Mouse (Mus musculus): ENCODE data around the gene Lmcd1.

The Lmcd1 gene

DNA sequence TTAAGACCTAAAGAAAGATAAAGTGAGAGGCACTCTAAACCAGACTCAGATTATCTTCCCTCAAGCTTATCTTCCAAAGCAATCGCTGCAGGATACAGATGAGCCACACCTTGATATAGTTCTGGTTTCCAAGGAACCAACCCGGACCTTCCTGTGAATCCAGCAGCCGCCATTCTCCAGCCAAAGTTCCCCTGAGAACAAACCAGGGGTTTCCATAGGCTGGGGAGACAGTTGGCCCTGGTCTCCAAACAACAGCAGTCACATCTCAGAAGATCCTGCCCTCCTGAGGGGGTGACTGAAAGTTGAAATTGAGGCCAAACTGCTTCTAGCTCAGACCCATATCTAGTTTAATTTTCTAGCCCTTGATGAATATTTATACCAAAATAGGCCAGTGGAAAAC, 14.7 kb downstream of the Lmcd1 start:
- no peak for DNase-seq

DNA sequence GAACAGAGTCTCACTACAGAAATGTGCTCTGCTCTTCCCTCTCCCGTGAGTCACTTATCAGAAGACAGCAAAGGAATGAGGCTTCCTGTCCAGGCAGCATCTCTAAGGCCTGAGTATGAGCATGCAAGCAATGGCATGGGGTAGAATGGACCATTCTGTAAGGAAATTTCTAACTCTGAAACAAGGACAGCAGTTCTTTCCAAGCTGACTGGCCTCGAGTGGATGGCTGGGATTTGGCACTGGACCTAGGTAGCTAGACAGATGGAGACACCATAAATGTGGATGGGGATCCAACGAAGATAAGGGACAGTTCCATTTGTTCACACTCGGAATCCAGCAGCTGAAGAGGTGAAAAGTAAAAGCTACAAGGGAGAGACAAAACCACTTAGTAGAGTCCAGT, 17.6 kb downstream of the Lmcd1 start:
- DNase-seq = no peak

GRCm38 (mm10) chr6:112293320-112293719, 19.8 kb downstream of the Lmcd1 start:
- no peak for DNase-seq

GRCm38 (mm10) chr6:112295269-112295668, 21.7 kb downstream of the Lmcd1 start:
- no peak for DNase-seq

DNA sequence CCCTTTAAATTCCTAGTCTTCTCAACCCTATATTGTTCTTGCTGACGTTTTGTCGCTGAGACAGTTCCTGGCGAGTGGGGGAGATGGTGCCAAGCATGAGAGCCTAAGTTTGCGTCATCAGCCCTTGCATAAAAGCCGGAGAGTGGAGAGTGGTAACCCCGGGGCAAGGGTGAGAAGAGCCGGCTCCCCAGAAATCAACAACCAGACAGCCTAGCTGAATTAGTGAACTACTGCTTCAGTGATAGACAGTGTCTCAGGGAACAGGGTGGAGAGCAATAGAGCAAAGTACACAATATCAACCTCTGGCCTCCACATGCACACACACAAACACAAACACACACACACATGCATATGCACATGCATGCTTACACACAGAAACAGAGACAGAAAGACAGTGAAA, 26.6 kb downstream of the Lmcd1 start:
- no peak for DNase-seq

DNA sequence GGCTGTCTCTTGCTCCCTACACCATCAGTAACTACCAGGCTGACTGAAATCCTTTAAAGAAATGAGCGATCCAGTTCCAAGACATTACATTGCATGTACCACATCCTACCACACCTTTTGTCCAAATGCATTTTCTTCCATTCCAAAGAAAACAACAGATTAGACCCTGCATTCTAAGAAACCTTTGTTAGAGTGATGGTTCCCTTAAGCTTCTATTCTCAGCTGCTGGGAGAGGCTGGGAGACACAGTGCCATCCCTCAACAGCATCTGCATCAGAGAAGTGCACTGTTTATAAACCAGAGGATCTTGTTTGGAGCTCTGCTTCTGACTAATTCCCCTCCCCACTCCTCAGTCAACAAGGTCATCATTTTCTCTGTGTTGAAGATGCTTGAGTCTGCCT, 27.1 kb downstream of the Lmcd1 start:
- DNase-seq = no peak

- no peak for DNase-seq
Observed at GRCm38 (mm10) chr6:112302248-112302647, 28.7 kb downstream of the Lmcd1 start.

GRCm38 (mm10) chr6:112302814-112303383, 29.3 kb downstream of the Lmcd1 start:
- DNase-seq = no peak

DNA sequence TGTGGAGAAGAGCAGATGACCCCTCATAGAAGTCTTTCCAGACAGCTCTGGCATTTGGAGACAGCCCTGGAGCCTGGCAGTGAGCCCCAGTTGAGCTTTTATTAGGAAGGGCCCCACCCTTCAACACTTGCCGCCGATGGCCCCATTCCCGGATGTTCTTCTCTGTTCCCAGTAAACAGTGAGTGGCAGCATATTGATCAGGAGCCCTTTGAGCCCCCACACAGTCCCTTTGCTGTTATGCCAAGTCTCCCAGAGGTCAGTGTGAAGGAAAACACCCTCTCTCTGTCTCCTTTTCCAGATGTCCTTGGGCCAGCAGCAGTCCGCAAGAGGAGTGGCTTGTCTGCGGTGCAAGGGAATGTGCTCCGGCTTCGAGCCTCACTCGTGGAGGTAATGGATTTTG, 31.2 kb downstream of the Lmcd1 start:
- peak; percentile 15 for DNase-seq

DNA sequence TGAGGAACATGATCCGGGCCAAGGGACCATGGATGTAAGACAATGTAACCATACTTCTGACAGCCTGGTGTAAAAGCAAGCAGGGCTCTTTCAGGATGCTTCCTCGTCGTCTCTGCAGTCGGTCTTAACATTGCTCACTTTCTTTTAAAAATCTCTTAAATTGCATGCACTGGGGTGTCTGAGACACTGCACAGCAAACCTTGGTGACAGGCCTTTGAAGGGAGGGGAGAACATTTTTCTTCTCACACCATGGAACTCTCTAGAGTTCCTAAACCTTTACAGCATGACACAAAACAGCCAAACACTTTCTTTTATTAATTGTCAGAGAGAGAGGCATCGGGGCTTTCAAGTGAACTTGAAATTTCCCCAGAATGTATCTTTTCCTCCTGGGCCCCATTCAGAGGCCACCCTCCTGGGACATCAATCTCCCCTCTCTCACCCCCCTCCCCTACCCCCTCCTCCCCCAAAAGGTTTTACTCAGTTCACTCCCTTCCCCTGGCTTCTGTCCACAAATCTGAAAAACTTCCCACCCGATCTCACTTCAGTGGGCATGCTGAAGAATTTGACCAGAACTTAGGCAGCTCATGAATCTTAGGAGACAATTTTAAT, 35.9 kb downstream of the Lmcd1 start:
- DNase-seq = no peak

DNA sequence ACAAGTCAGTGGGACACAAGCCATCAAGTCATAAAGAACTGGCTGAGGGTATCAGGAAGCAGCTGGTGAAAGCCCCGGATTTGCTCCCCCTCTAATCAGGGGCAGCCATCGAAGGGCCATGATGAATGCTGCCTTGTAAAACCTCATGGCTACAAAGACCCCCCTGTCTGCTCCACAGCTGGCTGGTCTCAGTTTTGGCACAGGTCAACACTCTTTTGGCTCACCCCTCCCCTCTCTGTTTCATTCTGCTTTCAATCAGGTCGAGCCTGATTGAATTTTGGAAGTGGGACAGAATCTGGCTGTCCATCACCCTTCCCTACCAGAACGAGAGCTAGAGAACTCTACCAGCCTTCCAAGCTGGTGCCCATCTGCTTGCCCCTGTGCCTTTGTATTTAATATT, 37.8 kb downstream of the Lmcd1 start:
- DNase-seq = peak; percentile 10

- DNase-seq = no peak
Observed at GRCm38 (mm10) chr6:112319449-112319848, 45.9 kb downstream of the Lmcd1 start.

DNA sequence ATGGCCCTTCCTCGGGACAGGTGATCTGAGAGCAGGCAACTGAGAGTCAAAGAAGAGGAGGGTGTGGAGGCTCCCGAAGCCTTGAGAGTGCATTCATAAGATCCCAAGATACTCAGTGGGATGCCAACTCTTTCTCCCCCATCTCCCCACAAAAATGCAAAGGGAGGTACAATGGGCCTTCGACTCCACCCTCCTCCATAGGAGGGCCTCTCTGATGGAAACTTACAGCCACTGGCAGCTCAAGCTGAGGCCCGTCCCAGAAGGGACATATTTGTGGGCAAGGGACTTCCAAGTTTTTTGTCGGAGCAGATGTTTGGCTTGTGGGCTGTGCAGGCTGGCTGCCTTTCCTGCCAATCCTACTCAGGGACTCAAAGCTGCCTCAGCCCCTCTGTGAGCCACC, 47.1 kb downstream of the Lmcd1 start:
- no peak for DNase-seq

DNA sequence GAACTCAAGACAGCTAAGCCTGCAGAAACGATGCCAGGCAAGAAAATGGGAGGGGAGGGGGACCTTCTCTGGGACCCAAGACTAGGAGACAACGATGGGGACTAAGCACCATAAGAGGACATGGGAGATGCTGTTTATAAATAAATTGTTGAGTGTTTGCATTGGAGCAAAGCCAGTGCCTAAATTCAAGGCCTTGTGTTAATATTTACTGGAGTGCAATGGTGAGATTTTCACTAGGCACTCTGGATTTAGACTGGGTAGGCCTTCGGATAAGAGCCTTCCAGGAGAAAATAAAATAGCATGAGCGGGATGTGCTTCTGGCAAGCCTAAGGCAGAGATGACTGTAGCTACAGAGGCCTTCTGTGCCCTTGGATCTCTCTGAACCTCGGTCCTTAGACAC, 49.4 kb downstream of the Lmcd1 start:
- no peak for DNase-seq

DNA sequence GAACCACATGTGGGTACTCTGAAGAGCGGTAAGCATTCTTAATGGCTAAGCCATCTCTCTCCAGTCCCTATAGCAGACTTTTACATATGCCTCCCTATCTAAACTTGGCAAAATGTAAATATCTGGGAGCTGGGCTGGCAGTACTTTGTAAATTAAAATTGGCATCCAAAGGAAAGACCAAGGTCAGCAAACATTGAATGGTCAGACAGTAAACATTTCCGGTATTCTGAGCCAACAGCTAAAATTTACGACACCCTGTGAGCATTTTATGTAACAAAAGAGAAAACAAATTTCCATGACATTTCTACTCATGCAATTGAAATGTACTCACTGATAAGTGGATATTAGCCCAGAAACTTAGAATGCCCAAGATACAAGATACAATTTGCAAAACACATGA, 51.7 kb downstream of the Lmcd1 start:
- no peak for DNase-seq

GRCm38 (mm10) chr6:112327793-112328192, 54.2 kb downstream of the Lmcd1 start:
- no peak for DNase-seq

GRCm38 (mm10) chr6:112330520-112331222, 57.1 kb downstream of the Lmcd1 start:
- DNase-seq = no peak

DNA sequence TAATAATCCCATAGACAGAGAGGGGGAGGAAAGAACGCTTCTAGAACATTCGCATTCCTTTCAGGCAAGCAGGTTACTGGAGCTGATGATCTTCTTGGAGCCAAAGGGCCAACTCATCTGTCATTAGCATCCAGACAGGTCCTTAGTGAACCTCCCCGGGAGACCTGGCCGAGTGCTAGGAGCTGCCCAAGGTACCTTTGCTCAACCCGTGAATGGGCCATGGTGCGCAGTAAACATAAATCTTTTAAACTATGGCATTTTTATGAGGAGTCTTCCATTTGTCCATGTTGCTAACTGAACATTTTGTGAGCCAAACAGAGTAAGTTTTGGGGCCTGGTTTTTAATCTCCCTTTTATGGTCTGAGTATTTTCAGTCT, 57.7 kb downstream of the Lmcd1 start:
- no peak for DNase-seq

GRCm38 (mm10) chr6:112333930-112334329, 60.4 kb downstream of the Lmcd1 start:
- no peak for DNase-seq

- no peak for DNase-seq
Observed at GRCm38 (mm10) chr6:112337667-112338066, 64.1 kb downstream of the Lmcd1 start.

DNA sequence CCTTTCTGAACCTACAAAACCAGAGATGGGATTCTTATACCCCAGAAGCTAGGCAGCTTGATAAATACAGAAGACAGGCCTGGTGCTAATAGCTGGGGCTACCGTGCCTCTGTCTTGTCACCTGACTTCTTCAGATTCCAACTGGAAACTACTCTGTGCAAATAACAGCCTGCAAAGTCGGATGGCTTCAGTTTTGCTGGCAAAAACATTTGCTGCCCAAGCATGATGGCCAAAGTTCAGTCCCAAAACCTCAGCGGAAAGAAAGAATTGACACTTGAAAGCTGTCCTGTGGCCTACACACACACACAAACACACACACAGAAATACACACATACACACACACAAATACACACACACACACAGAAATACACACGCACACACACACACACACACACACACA, 65.5 kb downstream of the Lmcd1 start:
- DNase-seq = no peak

- no peak for DNase-seq
Observed at GRCm38 (mm10) chr6:112350452-112350851, 76.9 kb downstream of the Lmcd1 start.

DNA sequence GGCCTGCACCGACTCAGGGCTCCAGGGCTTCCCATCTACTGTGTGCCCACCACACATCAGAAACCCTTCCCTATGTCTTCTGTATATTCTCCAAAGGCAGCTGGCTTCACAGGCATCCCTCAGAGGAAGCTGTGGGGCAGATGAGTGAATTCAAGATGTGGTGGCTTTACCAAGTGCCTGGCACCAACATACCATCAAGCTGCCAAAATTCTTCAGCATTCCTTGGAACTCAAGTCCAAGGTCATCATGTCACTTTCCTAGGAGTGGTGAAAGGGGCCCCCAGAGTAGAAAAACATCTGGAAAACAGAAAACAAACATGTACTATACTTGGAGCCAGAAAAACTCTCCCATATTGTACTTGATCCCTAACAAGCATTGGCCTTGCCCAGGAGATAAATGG, 85.8 kb downstream of the Lmcd1 start:
- DNase-seq = no peak

DNA sequence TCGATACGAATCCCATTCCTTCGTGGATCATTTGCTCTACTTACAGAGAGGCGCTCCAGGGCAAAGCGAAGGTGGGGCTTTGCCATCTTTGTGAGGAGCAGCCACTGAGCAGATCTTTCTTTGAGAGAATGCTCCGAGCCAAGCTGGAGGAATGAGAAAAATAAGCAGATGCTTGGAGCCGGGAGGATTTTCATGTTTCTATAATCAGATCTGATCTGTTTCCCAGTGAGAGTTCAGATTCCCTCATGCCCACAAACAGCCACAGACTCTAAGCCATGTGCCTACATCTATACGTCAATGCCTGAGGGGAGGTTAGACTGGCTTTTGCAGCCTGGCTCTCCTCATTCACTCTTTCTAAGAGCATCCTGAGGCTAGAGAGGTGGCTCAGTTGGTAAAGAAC, 87.1 kb downstream of the Lmcd1 start:
- DNase-seq = peak; percentile 34

Data from right cerebral cortex, adult 18-20 months (tissue).